Mouse (Mus musculus) left cerebral cortex, postnatal 25 days (tissue): Measurements from ENCODE around the gene Lrrc42. TPM values are rescaled to one million over a fixed set of nuclear protein-coding genes. Genes with fewer than 3 reads are reported as not detected.

Experiments
- DNase-seq, 2 experiments: peaks; one replicate each; pipeline ENCODE4 v3.0.0; 2022; ENCODE audit warnings: low spot score in 2 of 2, mixed read lengths in 1 of 2
- intact Hi-C: fragments of 180-260 bp; cut with DNase I; formaldehyde crosslinking; loops from one replicate; pipeline ENCODE4 v1.15.1; 2025
- total RNA-seq, 2 experiments: library from RNA; stranded (reverse); gene quantifications; 2 replicates each; pipeline ENCODE4 v1.2.3; 2021

Lrrc42 gene
- total RNA-seq, 2 experiments from 2014 or later: 32.3 to 33.1 TPM

GRCm38 (mm10) chr4:107252522-107252921, 810 bp downstream of the Lrrc42 start:
- DNase-seq: no peak
- intact Hi-C loops: loop anchor here (10.0 kb wide), 1 partner anchor 402 kb away; no protein-coding TSS in a partner anchor

GRCm38 (mm10) chr4:107250494-107250893, 2.8 kb downstream of the Lrrc42 start:
- peak; percentile 50 to 65 for DNase-seq

GRCm38 (mm10) chr4:107249471-107249870, 3.9 kb downstream of the Lrrc42 start:
- DNase-seq: peak in 1 of 2 experiments; percentile 22

More at GRCm38 (mm10) chr4:107250494-107250893, 2.8 kb downstream of the Lrrc42 start:
- intact Hi-C loops: loop anchor here (10.0 kb wide), 1 partner anchor 404 kb away; no protein-coding TSS in a partner anchor

GRCm38 (mm10) chr4:107248061-107248460, 5.3 kb downstream of the Lrrc42 start:
- DNase-seq: no peak
- intact Hi-C loops: no loop called here

More at GRCm38 (mm10) chr4:107249471-107249870, 3.9 kb downstream of the Lrrc42 start:
- intact Hi-C loops: no loop called here

- intact Hi-C loops: no loop called here
- DNase-seq: no peak
Measured at GRCm38 (mm10) chr4:107247110-107247509, 6.2 kb downstream of the Lrrc42 start.

GRCm38 (mm10) chr4:107246040-107246439, 7.3 kb downstream of the Lrrc42 start:
- no peak for DNase-seq
- intact Hi-C loops: no loop called here

GRCm38 (mm10) chr4:107245368-107245767, 8.0 kb downstream of the Lrrc42 start:
- DNase-seq: no peak
- intact Hi-C loops: no loop called here

- no peak for DNase-seq
- intact Hi-C loops: no loop called here
Measured at GRCm38 (mm10) chr4:107243365-107244333, 9.7 kb downstream of the Lrrc42 start.

- intact Hi-C loops: no loop called here
- DNase-seq: no peak
Measured at GRCm38 (mm10) chr4:107240196-107240595, 13.1 kb downstream of the Lrrc42 start.

GRCm38 (mm10) chr4:107238253-107238652, 15.1 kb downstream of the Lrrc42 start:
- intact Hi-C loops: no loop called here
- no peak for DNase-seq

GRCm38 (mm10) chr4:107232219-107232618, 21.1 kb downstream of the Lrrc42 start:
- intact Hi-C loops: no loop called here
- no peak for DNase-seq

- DNase-seq: no peak
- intact Hi-C loops: no loop called here
Measured at GRCm38 (mm10) chr4:107226313-107226712, 27.0 kb downstream of the Lrrc42 start.

- intact Hi-C loops: no loop called here
- DNase-seq: peak in 1 of 2 experiments; percentile 8
Measured at GRCm38 (mm10) chr4:107223225-107224204, 29.8 kb downstream of the Lrrc42 start.

GRCm38 (mm10) chr4:107221524-107221923, 31.8 kb downstream of the Lrrc42 start:
- no peak for DNase-seq
- intact Hi-C loops: no loop called here

GRCm38 (mm10) chr4:107217574-107217973, 35.8 kb downstream of the Lrrc42 start:
- intact Hi-C loops: no loop called here
- no peak for DNase-seq

- intact Hi-C loops: no loop called here
- no peak for DNase-seq
Measured at GRCm38 (mm10) chr4:107213279-107214011, 39.9 kb downstream of the Lrrc42 start.

- DNase-seq: no peak
- intact Hi-C loops: no loop called here
Measured at GRCm38 (mm10) chr4:107211936-107212335, 41.4 kb downstream of the Lrrc42 start.

GRCm38 (mm10) chr4:107211465-107211864, 41.9 kb downstream of the Lrrc42 start:
- peak; percentile 18 to 30 for DNase-seq
- intact Hi-C loops: no loop called here

- intact Hi-C loops: no loop called here
- DNase-seq: no peak
Measured at GRCm38 (mm10) chr4:107210483-107211097, 42.7 kb downstream of the Lrrc42 start.
